Mouse (Mus musculus) testis, postnatal 10 days (tissue): ENCODE data around the gene 4921539E11Rik.

Experiments
- DNase-seq: peaks from one replicate; pipeline ENCODE4 v3.0.0; 2021; ENCODE audit warnings: low spot score

The 4921539E11Rik gene

DNA sequence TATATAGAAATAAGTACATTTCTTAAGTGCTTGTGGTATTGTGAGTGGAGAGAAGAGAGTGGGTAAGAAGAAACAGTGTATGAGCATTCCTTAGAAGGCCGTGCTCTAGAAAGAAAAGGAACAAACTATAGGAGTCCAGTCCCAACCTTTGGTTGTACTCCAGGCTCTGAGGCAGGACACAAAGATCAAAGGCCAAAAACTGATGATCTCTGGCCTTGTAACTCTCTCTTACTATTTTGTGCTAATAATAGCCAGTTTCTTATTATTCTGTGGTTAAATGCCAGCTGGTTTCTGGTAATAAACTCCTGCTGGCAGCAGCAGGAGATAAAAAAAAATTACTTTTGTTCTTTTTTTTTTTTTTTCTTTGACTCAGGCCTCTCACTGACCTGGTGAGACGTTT lies 58.5 kb downstream of the 4921539E11Rik start:
- DNase-seq, result no peak

DNA sequence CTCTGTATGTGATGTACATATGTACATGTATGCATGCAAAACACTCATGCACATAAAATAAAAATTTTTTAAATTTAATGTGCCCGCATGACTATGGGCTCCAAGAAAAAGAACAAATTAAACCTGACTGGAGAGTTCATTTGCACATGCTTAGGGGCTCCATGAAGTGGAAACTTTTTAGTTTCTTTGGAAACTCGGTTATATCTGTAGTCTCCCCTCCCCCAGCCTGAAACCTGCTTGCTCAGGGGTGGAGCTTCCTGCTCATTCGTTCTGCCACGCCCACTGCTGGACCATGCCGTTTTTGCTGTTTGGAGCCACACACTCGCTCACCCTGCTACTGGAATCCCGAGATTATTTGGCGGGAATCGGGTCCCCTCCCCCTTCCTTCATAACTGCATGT lies 67.8 kb downstream of the 4921539E11Rik start:
- DNase-seq, result no peak

DNA sequence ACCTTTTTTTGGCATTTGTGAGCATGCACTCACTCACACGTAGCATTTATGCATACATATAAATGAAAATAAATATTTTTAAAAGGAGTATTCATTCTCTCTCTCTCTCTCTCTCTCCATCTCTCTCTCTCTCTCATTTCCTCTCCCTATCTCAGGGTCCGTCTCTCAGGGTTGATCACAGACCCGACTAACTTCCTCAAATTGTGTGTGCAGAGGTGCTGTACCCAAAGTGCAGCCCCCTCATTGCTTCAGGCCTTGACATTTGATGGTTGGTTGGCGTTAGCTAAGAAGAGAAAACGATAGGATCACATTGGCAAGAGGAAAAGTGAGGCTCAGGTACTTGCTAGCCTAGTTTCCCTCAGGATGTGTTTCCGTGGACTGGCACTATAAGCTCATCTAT lies 68.9 kb downstream of the 4921539E11Rik start:
- DNase-seq, result no peak

DNA sequence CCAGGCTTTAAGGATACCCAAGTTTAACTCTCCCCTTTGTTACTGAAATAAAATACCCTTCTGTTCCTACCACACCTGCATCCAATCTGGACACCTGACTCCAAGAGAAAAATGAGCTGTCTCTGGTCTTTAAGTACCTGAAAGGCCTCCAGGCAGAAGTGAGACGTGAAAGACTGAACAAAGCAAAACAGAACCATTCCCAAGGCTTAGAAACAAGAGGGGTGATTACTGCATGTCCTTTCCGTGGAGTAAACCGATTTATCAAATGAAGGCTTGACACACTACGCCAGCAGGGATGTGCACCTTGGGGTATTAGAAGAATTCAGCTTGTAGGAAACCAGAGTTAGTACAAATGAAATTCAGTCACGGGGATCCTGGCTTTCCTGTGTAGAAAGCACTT lies 71.7 kb downstream of the 4921539E11Rik start:
- DNase-seq, result no peak

DNA sequence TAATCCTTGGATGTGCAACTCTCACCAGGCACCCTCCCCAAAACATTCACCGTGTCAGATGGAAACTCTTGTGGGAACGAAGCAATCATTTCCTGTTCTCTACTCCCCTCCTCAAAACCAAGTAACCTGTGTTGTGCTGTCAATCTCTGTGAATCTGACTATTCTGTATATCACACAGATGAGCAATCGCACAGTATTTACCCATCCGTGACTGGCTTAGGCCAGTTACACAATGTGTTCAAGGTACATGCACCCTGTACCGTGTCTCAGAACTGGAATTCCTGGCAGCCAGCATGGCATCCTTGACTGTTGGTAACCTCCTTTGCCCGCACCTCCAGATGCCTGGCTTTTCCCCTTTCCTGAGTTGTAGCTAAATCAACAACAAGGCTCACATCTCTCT lies 74.6 kb downstream of the 4921539E11Rik start:
- no peak for DNase-seq

DNA sequence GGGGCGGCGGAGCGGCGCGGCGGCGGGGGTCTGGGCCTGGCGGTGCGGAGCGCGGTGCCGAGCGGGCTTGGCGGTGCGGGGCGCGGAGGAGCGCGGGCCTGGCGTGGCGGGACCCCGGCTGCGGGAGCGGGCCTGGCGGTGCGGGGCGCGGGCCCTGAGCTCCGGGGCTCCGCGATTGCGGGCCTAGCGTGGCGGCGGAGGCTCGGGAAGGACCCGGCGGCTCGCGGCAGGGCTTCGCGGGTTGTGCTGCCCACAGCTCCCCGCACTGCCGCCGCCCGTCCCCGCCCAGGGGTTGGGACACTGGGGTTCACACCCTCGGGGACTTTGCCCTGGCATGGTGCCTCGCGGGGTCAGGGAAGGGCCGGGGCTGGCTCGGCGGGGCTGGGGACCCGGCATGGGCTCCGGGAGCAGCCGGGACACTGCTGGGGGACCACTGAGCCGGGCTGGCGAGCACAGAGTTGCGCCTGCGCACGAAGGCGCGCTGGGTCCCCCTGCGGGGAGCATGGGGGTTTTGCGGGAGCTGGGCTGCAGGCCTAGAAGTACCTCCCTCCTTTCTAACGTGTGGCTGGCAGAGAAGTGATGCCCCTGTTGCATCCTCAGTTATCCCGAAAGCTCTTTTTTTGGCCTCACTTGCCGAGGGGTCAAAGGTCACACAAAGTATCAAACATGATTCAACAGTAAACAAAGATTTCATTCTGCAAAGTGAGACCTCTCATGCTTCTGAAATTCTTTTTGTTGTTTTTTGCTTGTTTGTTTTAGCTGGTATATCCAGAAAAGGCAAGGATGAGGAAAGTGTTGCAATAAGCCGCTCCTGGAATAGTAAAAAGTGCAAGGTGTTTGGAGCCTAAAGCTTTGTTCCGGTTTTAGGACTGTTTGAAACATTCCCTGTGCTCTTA lies 75.5 kb downstream of the 4921539E11Rik start, which contains the start of gene Slc35d1:
Gene Slc35d1 (minus strand): TSS at position 240 of the 896 bp plus-strand sequence.
- DNase-seq, result peak; percentile 87

DNA sequence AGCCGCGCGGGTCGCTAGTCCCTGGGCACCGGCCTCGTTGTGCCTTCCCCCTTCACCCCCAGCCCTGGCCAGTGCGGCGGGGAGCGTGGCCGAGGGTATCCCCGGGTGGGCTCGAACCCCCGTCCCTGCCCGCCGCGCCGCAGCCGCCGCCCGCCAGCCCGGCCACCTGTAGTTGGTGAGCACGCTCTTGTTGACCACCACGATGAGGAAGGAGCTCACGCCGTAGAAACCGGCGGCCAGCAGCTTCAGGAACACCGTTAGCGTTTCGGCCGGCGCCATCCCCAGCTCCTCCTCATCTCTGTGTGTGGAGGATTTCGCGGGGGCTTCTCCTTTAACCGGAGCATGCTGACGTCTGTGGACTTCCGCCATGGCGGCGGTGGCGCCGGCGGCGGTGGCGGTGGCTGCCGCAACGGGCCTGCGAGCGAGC lies 76.2 kb downstream of the 4921539E11Rik start:
- peak; percentile 75 for DNase-seq

DNA sequence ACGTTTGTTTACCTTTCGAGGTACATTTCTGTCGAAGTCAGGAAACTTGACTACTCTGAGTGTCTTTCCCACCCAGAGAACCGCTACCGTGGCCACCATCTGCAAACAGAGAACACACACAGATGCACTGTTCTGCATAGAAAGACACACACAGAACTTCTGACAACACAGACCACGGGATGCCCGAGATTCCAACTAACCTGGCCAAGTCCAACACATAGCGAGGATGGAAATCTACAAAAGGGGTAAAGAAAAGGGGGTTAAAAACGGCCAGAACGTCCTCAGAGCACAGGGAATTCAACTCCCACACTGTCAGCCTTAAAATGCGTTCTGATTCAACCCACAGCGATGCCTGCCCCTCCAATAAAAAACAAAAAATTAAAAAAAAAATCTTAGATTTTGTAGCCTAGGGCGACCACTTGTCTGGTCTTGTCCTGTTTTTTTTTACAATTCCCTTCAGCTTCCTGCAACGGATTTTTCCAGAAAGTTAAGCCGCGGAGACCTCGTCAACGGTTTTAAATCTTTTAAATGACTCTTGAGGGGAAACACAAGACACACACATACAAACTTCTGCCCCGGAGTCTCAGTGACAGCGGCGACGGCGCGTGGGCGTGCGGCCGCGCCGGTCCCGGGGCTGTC lies 76.7 kb downstream of the 4921539E11Rik start:
- no peak for DNase-seq

- DNase-seq, result no peak
Observed at GRCm38 (mm10) chr4:103208553-103208952, 82.1 kb downstream of the 4921539E11Rik start.

DNA sequence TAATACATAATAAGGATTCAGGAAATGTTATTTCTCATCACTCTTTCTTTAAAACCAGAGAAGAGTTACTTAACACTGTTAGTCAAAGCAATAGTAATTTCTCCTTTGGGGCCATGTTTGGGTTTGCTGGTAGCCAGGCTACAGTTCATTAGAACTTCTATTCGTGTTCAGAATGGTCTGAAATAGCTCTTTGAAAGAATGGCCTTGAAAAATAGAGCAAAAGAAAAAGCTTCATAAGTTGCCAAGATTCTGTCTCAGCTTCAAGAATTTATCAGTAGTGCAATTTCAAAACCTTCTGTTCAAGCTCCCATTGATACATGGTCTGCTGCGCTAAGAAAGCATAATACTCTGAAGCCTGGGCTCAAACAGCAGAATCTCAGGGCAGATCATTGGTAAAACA lies 87.0 kb downstream of the 4921539E11Rik start:
- DNase-seq, result no peak

DNA sequence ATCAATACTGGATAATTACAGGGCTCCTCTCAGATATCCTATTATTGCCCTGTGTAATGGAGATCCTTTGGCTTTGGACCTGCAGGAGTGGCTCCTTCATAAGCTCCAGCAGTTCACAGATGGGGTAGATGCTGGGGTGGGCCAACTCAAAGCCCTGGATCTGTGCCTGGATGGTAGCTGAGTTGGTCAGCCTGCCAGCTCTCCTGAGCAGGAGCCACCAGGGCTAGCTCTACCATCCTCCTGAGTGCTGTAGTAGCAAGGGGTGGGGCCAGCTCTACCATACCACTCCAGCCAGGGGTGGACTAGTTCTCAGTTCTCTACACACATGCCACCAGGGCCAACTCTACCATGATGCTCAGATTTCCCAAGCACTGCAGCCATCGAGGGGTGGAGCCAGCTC lies 90.6 kb downstream of the 4921539E11Rik start:
- DNase-seq, result no peak

GRCm38 (mm10) chr4:103199086-103199485 lies 91.6 kb downstream of the 4921539E11Rik start:
- no peak for DNase-seq

- DNase-seq, result no peak
Observed at GRCm38 (mm10) chr4:103197401-103197800, 93.3 kb downstream of the 4921539E11Rik start.

DNA sequence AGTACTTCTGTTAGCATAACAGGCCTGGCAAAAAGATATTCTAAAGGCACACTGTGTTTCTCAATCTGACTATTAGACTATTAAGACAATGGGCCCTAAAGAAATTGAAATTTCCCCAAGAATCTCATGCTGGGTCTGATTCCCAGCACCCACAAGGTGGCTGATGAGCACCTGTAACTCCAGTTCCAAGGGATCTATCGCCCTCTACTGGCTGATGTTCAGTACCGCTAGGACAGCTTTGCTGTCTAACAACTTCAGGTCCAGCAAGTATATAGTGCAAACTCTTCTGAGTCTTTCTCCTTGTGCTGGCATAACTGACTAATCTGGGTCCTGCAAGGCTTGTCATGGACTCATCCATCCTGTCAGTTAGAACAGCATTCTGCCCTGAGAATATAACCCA lies 98.2 kb downstream of the 4921539E11Rik start:
- no peak for DNase-seq

- no peak for DNase-seq
Observed at GRCm38 (mm10) chr4:103188786-103189640, 101.7 kb downstream of the 4921539E11Rik start.
